Mouse (Mus musculus) embryonic facial prominence, embryonic 12.5 days (tissue): Measurements from ENCODE around the gene Zfp451. TPM values are rescaled to one million over a fixed set of nuclear protein-coding genes. Genes with fewer than 3 reads are reported as not detected.
A peak's percentile ranks its signal among the peaks of the same experiment; 100 is the strongest.
"Not testable (repeated sequence)": the region's sequence is repeated elsewhere in the genome, so short reads cannot be mapped to it uniquely, and the experiment has no call there.

Experiments used
- ATAC-seq: fragments of 200-750 bp; cut with Nextera tagmentation; 2 replicates; pipeline ENCODE4 v1.8.0; 2017; ENCODE audit not compliant: insufficient number of reproducible peaks, insufficient read depth, low FRiP score, low TSS enrichment
- H3K27ac ChIP-seq: fragments of 300-500 bp; sonication (generic); 2 replicates; pipeline ENCODE4 v1.5.1; 2016; ENCODE audit warnings: mild to moderate bottlenecking
- H3K27me3 ChIP-seq: fragments of 300-500 bp; sonication (generic); 2 replicates; pipeline ENCODE4 v1.6.1; 2016; ENCODE audit warnings: mild to moderate bottlenecking, moderate library complexity
- H3K36me3 ChIP-seq: fragments of 300-500 bp; sonication (generic); 2 replicates; pipeline ENCODE4 v1.6.1; 2016; ENCODE audit warnings: mild to moderate bottlenecking
- H3K4me1 ChIP-seq: fragments of 300-500 bp; sonication (generic); 2 replicates; pipeline ENCODE4 v1.6.1; 2016
- H3K4me2 ChIP-seq: fragments of 300-500 bp; sonication (generic); replicated peaks from 2 replicates; pipeline ENCODE4 v1.6.1; 2016; ENCODE audit warnings: mild to moderate bottlenecking, moderate library complexity
- H3K4me3 ChIP-seq: fragments of 300-500 bp; sonication (generic); 2 replicates; pipeline ENCODE4 v1.5.1; 2016; ENCODE audit warnings: mild to moderate bottlenecking
- H3K9ac ChIP-seq: fragments of 300-500 bp; sonication (generic); 2 replicates; pipeline ENCODE4 v1.6.1; 2016; ENCODE audit warnings: mild to moderate bottlenecking, moderate library complexity
- H3K9me3 ChIP-seq: fragments of 300-500 bp; sonication (generic); 2 replicates; pipeline ENCODE4 v1.6.1; 2016; ENCODE audit warnings: mild to moderate bottlenecking, moderate library complexity
- WGBS: fragments of 180-500 bp; shearing (Covaris S2); methylation state at CpG from one replicate; pipeline ENCODE4 v1.1.7; 2016; 5-methylcytosine and 5-hydroxymethylcytosine counted together
- polyA plus RNA-seq: library from polyadenylated mRNA; unstranded; fragments of >200 nt; fragmentation: Nextera tagmentation; extraction: Ambion mirVana; gene quantifications from 2 replicates; pipeline ENCODE4 v1.2.1, GENCODE M21; 2016

The Zfp451 gene
- polyA plus RNA-seq, 1 experiment from 2014 or later = 36.0 TPM

GRCm38 (mm10) chr1:33756258-33757032 is 58.0 kb downstream of the Zfp451 start:
- no peaks in the 10 kb centered on the region for H3K27me3 ChIP-seq
- peak overlapping the region; percentile 86; the same call in 1 of the 2 replicates for H3K9ac ChIP-seq
- H3K4me2 ChIP-seq = peak overlapping the region; percentile 93
- H3K4me3 ChIP-seq = peak overlapping the region; percentile 73
- no peak for ATAC-seq
- H3K4me1 ChIP-seq = peaks cover 17% of the 10 kb centered on the region; the same call in 1 of the 2 replicates
- H3K36me3 ChIP-seq = peaks cover 4% of the 10 kb centered on the region; the same call in 1 of the 2 replicates
- WGBS = 20% methylated on average over 18 of the region's 18 CpGs
- no peaks in the 10 kb centered on the region for H3K9me3 ChIP-seq
- H3K27ac ChIP-seq = no peak overlapping the region

DNA sequence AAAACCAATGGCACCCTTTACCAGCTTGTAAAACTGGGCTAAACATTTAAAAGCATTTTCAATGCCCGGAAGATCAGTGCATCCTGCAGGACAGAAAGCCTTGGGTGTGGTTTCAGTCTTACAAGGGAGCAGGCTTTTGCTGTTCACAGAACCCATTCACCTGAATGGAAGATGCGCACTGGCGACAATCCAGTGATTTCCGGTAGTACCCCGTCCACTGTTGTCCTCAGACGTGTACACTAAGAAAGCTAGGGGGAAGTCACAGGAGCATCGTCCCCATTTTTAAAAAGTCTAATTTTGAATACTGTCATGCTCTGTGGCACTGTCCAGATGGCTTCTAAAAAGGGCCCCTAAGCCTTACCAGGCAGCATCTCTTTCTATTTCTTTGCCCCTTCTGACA is 58.6 kb downstream of the Zfp451 start:
- peaks cover 8% of the 10 kb centered on the region; the same call in 1 of the 2 replicates for H3K36me3 ChIP-seq
- H3K4me1 ChIP-seq = peaks cover 17% of the 10 kb centered on the region; the same call in 1 of the 2 replicates
- 84% methylated on average over 7 of the region's 7 CpGs for WGBS
- ATAC-seq = no peak
- H3K27me3 ChIP-seq = no peaks in the 10 kb centered on the region
- no peak overlapping the region for H3K4me3 ChIP-seq
- H3K4me2 ChIP-seq = peak overlapping the region; percentile 93
- no peaks in the 10 kb centered on the region for H3K9me3 ChIP-seq
- no peak overlapping the region for H3K27ac ChIP-seq
- no peak overlapping the region for H3K9ac ChIP-seq

DNA sequence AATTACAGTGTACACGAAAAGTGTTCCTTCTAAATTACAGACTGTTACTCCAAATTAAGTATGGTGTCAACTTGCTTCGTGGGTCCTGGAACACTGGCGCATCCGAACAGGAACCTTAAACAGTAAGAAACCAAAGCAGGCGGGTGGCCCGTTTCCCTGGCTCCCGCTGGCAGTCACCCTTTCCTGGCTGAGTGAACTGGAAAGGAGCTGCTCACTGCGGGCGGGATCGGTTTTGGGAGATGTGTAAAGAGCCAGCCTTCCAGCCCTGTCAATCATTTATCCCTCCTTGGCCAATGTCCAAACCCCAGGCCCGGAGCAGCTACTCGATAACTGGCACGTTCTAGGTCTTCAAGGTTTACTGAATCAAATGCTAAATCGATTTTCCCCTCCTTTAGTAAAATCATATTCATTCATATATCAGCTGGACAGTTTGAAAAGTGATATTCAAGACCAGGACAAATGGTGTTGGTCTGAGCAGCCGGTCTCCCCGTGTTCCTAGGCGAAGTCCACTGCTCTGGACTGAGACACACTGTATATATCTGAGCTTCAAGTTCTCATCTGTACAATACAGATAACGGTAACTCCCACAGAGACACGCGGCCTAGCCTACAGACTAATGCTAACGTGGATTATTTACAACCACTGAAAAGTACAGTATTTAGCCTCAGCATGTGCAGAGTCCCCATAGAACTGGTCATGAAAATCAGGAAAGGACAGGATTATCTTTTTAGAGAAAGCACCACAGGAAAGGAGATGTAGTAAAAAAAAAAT is 59.2 kb downstream of the Zfp451 start:
- Histone ChIP-seq H3K27me3 (no peaks in the 10 kb centered on the region), H3K9me3 (no peaks in the 10 kb centered on the region), H3K36me3 (0 out of 2 replicates have a peak, but pooled peaks cover 4% of the 10 kb centered on the region), H3K4me1 (peaks cover 17% of the 10 kb centered on the region; the same call in 1 of the 2 replicates), H3K27ac (no peak overlapping the region), H3K4me3 (no peak overlapping the region), H3K9ac (no peak overlapping the region), H3K4me2 (no peak overlapping the region)
- ATAC-seq = no peak
- 84% methylated on average over 21 of the region's 21 CpGs for WGBS

DNA sequence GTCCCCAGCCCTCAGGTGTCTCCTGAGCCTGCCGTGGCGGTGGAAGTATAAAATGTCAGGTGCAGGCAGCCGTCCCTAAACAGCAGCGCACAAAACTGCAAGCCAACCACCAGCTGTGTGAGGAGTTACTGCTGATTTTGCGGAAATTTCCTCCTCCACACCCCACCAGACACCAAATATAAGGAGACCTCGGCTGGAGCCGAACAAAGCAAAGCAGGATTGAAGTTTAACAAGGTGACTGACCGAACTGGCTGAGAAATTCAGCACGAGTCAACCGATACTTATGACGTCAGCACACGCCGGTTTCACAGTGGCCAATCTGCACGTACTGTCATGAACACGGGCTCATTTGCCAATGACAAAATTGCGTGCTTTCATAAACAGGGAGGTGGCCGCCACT is 60.3 kb downstream of the Zfp451 start:
- WGBS = 91% methylated on average over 17 of the region's 17 CpGs
- H3K9ac ChIP-seq = no peak overlapping the region

GRCm38 (mm10) chr1:33751283-33751682 is 63.1 kb downstream of the Zfp451 start:
- Histone ChIP-seq H3K36me3 (peaks cover 17% of the 10 kb centered on the region; the same call in 1 of the 2 replicates), H3K4me2 (no peak overlapping the region), H3K4me1 (0 out of 2 replicates have a peak, but pooled peaks cover 7% of the 10 kb centered on the region), H3K4me3 (no peak overlapping the region), H3K27ac (no peak overlapping the region), H3K9ac (no peak overlapping the region), H3K27me3 (no peaks in the 10 kb centered on the region), H3K9me3 (no peaks in the 10 kb centered on the region)
- WGBS = 88% methylated on average over 10 of the region's 10 CpGs
- no peak for ATAC-seq

More for the DNA sequence above, 60.3 kb downstream of the Zfp451 start:
- H3K4me1 ChIP-seq = peaks cover 17% of the 10 kb centered on the region; the same call in 1 of the 2 replicates
- 0 out of 2 replicates have a peak, but pooled peaks cover 4% of the 10 kb centered on the region for H3K36me3 ChIP-seq
- H3K4me2 ChIP-seq = no peak overlapping the region
- no peaks in the 10 kb centered on the region for H3K27me3 ChIP-seq
- H3K9me3 ChIP-seq = no peaks in the 10 kb centered on the region
- ATAC-seq = no peak
- no peak overlapping the region for H3K4me3 ChIP-seq
- no peak overlapping the region for H3K27ac ChIP-seq

DNA sequence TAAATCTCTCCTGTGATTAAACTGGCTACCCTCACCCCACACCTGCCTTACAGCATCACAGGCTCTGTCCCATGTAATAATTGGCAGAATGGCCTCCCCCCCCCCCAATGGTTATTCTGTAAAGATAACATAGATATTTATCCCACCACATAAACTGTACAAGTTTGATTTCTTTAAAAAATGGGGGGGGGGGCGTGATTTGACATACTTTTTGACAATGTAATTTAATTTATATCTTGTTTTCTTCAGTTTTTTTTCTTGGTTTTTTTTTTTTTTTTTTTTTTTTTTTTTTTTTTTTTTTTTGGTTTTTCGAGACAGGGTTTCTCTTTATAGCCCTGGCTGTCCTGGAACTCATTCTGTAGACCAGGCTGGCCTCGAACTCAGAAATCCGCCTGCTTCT is 64.7 kb downstream of the Zfp451 start:
- not testable (repeated sequence) for H3K27me3 ChIP-seq, H3K4me2 ChIP-seq, H3K27ac ChIP-seq, H3K4me1 ChIP-seq, H3K4me3 ChIP-seq, ATAC-seq, H3K9me3 ChIP-seq, H3K9ac ChIP-seq
- WGBS = 89% methylated on average over 4 of the region's 4 CpGs
- H3K36me3 ChIP-seq = peaks cover 27% of the 10 kb centered on the region; the same call in 1 of the 2 replicates

DNA sequence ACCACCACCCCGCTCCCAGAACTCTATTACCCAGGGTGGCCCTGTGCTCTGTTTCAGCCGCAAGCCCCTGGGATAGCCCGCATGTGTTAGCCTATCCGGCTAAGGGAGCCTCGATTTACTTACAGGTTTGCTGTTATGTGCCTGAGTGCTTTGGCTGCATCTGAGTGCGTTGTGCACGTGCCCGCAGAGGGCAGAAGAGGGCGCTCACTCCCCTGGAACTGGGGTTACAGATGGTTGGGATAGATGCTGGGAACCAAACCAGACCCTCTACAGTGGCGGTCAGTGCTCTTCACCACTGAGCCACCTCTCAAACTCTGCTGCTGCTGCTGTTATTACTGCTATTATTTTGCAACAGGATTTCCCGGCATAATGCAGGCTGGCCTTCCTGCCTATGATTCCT is 65.3 kb downstream of the Zfp451 start:
- peaks cover 27% of the 10 kb centered on the region; the same call in 1 of the 2 replicates for H3K36me3 ChIP-seq
- H3K27ac ChIP-seq = no peak overlapping the region
- H3K27me3 ChIP-seq = no peaks in the 10 kb centered on the region
- no peak overlapping the region for H3K9ac ChIP-seq
- H3K9me3 ChIP-seq = no peaks in the 10 kb centered on the region
- no peaks in the 10 kb centered on the region for H3K4me1 ChIP-seq
- no peak for ATAC-seq
- H3K4me3 ChIP-seq = no peak overlapping the region
- no peak overlapping the region for H3K4me2 ChIP-seq
- 93% methylated on average over 11 of the region's 11 CpGs for WGBS

DNA sequence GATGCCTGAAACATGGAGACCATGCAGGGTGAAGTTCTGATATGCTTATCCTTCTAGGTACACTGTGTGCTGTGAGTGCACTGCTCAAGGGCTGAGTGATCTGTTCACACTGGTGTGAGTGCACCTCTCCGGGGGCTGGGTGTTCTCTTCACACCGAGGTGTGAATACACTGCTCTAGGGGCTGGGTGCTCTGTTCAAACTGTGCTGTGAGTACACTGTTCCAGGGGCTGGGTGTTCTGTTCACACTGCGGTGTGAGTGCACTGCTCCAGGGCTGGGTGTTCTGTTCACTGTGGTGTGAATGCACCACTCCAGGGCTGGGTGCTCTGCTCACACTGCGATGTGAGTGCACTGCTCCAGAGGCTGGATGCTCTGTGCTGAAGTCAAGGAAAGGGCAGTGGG is 68.5 kb downstream of the Zfp451 start:
- no peaks in the 10 kb centered on the region for H3K27me3 ChIP-seq
- WGBS = 93% methylated on average over 4 of the region's 4 CpGs
- no peak for ATAC-seq
- H3K9me3 ChIP-seq = no peaks in the 10 kb centered on the region
- no peak overlapping the region for H3K27ac ChIP-seq
- no peak overlapping the region for H3K9ac ChIP-seq
- H3K4me3 ChIP-seq = no peak overlapping the region
- H3K4me2 ChIP-seq = no peak overlapping the region
- peaks cover 25% of the 10 kb centered on the region; the same call in 1 of the 2 replicates for H3K36me3 ChIP-seq
- no peaks in the 10 kb centered on the region for H3K4me1 ChIP-seq

GRCm38 (mm10) chr1:33744815-33745214 is 69.6 kb downstream of the Zfp451 start:
- H3K4me2 ChIP-seq, H3K4me1 ChIP-seq, ATAC-seq, H3K9me3 ChIP-seq, H3K4me3 ChIP-seq, H3K27me3 ChIP-seq, H3K9ac ChIP-seq, H3K27ac ChIP-seq: not testable (repeated sequence)
- peaks cover 34% of the 10 kb centered on the region for H3K36me3 ChIP-seq
- WGBS = 96% methylated on average over 8 of the region's 9 CpGs

DNA sequence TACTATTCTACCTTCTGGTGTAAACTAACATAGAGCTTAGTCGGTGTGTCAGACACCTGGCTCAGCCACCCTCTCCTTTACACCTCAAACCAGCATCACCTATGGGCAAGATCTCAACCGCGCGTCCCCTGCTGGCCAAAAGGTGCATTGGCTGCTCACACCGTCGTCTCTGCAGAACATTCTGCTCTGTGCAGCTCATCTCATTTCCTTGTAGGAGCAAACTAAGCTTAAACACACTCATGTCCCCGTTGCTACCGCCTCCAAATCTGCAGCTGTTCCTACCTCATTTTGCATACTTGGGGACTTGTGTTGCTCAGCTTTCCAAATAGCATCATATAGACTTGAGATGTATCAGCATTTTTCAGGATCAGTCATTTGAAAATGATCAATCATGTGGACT is 71.5 kb downstream of the Zfp451 start:
- H3K27me3 ChIP-seq = no peaks in the 10 kb centered on the region
- 22% methylated on average over 8 of the region's 8 CpGs for WGBS
- no peak overlapping the region for H3K9ac ChIP-seq
- no peak for ATAC-seq
- no peaks in the 10 kb centered on the region for H3K4me1 ChIP-seq
- H3K27ac ChIP-seq = no peak overlapping the region
- no peak overlapping the region for H3K4me3 ChIP-seq
- H3K36me3 ChIP-seq = peaks cover 48% of the 10 kb centered on the region
- no peak overlapping the region for H3K4me2 ChIP-seq
- H3K9me3 ChIP-seq = no peaks in the 10 kb centered on the region

DNA sequence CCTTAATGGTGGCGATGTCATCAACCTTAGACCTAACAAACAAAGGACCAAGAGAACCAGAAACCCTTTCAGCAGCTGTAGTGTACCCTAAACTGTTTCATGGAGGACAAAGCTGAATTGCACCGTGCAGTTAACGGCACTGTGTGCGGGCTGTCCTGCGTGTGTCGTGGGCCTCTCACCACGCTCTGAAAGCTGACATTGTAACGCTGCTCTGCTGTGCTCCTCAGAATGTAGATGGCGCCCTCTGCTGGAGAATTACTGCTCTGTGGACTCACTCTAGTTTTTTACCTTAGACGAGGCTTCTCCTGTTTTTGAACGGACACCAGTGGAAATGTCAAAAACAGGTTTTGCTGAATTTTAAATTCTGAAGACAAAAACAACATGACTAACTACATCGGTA is 75.1 kb downstream of the Zfp451 start:
- no peak overlapping the region for H3K27ac ChIP-seq
- H3K4me3 ChIP-seq = no peak overlapping the region
- H3K4me2 ChIP-seq = no peak overlapping the region
- H3K36me3 ChIP-seq = peaks cover 54% of the 10 kb centered on the region
- H3K9ac ChIP-seq = no peak overlapping the region
- H3K27me3 ChIP-seq = no peaks in the 10 kb centered on the region
- no peaks in the 10 kb centered on the region for H3K4me1 ChIP-seq
- no peaks in the 10 kb centered on the region for H3K9me3 ChIP-seq
- ATAC-seq = peak; percentile 57; the same call in 1 of the 2 replicates
- WGBS = 33% methylated on average over 12 of the region's 12 CpGs
